Mouse (Mus musculus) bone marrow, adult 2 months (tissue): ENCODE results near the gene Prkcg.

Experiments
- CTCF ChIP-seq: fragments of 200-500 bp; IDR thresholded peaks from 2 replicates; pipeline ENCODE4 v1.5.1; 2011; ENCODE audit warnings: low read length, control low read depth; ENCODE audit not compliant: control insufficient read depth, insufficient read depth
- POLR2A ChIP-seq: fragments of 200-500 bp; IDR thresholded peaks from 2 replicates; pipeline ENCODE4 v1.6.1; 2011; ENCODE audit warnings: low read depth, mild to moderate bottlenecking, control low read depth, low read length, borderline replicate concordance; ENCODE audit not compliant: control insufficient read depth

DNA sequence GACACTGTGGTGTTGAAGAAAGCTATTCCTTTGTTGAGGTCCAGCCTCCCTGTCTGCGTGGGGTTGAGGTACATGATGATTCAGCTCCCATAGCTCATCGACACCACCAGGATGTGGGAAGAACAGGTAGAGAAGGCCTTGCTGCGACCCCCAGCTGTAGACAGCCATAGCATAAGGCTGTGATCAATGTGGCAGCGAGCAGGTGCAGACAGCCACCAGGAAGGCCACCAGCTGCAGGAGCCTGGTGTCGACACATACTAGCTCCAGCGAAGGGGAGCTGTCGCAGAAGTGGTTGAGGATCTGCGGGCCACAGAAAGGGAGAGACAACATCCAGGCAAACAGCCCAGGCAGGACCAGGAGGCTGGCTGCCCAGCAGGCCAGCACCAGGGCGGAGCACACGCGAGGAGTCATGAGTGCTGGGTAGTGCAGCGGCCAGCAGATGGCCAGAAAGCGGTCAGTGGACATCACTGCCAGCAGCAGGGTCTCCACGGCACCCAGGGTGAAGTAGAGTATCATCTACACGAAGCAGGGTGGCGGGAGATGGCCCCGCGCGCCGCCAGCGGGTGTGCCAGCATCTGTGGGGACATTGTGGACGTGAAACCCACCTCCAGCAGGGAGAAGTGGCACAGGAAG is 24.5 kb upstream of the Prkcg start:
- TF ChIP-seq CTCF (no peak), POLR2A (peak; percentile 21; the same call in 1 of the 2 replicates)
